Mouse (Mus musculus) liver, postnatal 0 days (tissue): ENCODE data around the gene Gmfg.

Experiments
- CTCF ChIP-seq: sonication (generic); IDR thresholded peaks from 2 replicates; pipeline ENCODE4 v1.5.1; 2016; ENCODE audit warnings: antibody characterized with exemption, low read depth
- EP300 ChIP-seq: IDR thresholded peaks from 2 replicates; pipeline ENCODE4 v1.6.1; 2016; ENCODE audit warnings: antibody characterized with exemption, low read depth, mild to moderate bottlenecking

GRCm38 (mm10) chr7:28435660-28436259 is 1.5 kb upstream of the Gmfg start:
- no peak for TF ChIP-seq CTCF
- TF ChIP-seq EP300: no peak
